Mouse (Mus musculus): ENCODE measurements at regions not wholly inside any gene's neighbourhood (a gene's known extent, or its start where the extent isn't known, plus 50 kb on each side); places are given as distances from the start of the nearest gene placed in this dataset.

DNA sequence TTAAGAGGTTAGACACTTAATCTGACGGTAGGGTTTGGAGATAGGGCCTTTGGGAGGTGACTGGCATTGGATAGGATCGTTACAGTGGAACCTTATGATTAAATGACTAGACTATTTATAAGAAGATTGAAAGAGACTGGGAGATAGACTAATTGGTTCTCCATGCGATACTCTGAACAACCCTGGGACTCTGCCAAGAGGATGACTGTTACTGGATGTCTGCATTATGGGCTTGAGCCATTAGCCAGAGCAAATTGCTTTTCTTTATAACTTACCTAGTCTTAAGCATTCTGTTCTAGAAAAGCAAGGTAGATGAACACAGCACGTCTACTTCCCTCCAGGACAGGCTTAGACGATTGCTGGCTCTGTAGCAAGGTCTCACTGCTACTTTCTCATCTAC lies 180.3 kb upstream of the Ctbp2 start:
- TF ChIP-seq CTCF (IDR thresholded peaks at IDR 0.05; ENCODE audit: low read depth, low read length) (no peak), POLR2A (IDR thresholded peaks at IDR 0.05; ENCODE audit: extremely low read depth, insufficient read depth, low read length) (no peak)
